Mouse (Mus musculus) forelimb bud, embryonic 11.5 days (tissue): ENCODE data around the gene Klhl35.

Source experiments
- DNase-seq: peaks from one replicate; pipeline ENCODE4 v3.0.0-alpha.2; 2012; ENCODE audit warnings: low read depth, low spot score

Gene Klhl35

GRCm38 (mm10) chr7:99452859-99453258 is 12.9 kb upstream of the Klhl35 start:
- no peak for DNase-seq

GRCm38 (mm10) chr7:99454044-99454443 is 11.8 kb upstream of the Klhl35 start:
- no peak for DNase-seq

- DNase-seq: no peak
Observed at GRCm38 (mm10) chr7:99458849-99459248, 7.0 kb upstream of the Klhl35 start.

- no peak for DNase-seq
Observed at GRCm38 (mm10) chr7:99459888-99460652, 5.7 kb upstream of the Klhl35 start.

GRCm38 (mm10) chr7:99463120-99463519 is 2.7 kb upstream of the Klhl35 start:
- DNase-seq: no peak

- no peak for DNase-seq
Observed at GRCm38 (mm10) chr7:99467916-99468282, 2.1 kb downstream of the Klhl35 start.

GRCm38 (mm10) chr7:99468283-99469132 is 2.7 kb downstream of the Klhl35 start:
- peak; percentile 79 for DNase-seq

GRCm38 (mm10) chr7:99469680-99470405 is 4.0 kb downstream of the Klhl35 start:
- DNase-seq: no peak

- DNase-seq: no peak
Observed at GRCm38 (mm10) chr7:99471578-99471977, 5.8 kb downstream of the Klhl35 start.

- no peak for DNase-seq
Observed at GRCm38 (mm10) chr7:99473638-99474407, 8.0 kb downstream of the Klhl35 start.

- DNase-seq: no peak
Observed at GRCm38 (mm10) chr7:99474836-99475561, 9.2 kb downstream of the Klhl35 start.

- DNase-seq: no peak
Observed at GRCm38 (mm10) chr7:99475562-99475911, 9.7 kb downstream of the Klhl35 start.

- DNase-seq: no peak
Observed at GRCm38 (mm10) chr7:99476558-99477114, 10.8 kb downstream of the Klhl35 start.

GRCm38 (mm10) chr7:99477235-99477634 is 11.4 kb downstream of the Klhl35 start:
- DNase-seq: no peak

- DNase-seq: no peak
Observed at GRCm38 (mm10) chr7:99482637-99483036, 16.8 kb downstream of the Klhl35 start.

GRCm38 (mm10) chr7:99483271-99483923 is 17.6 kb downstream of the Klhl35 start, which contains the start of gene Rps3:
Gene Rps3 (minus strand): TSS chr7:99483738.
- DNase-seq: peak; percentile 99

GRCm38 (mm10) chr7:99483924-99484319 is 18.1 kb downstream of the Klhl35 start:
- no peak for DNase-seq

- no peak for DNase-seq
Observed at GRCm38 (mm10) chr7:99484679-99485078, 18.9 kb downstream of the Klhl35 start.

GRCm38 (mm10) chr7:99489708-99490107 is 23.9 kb downstream of the Klhl35 start:
- no peak for DNase-seq

GRCm38 (mm10) chr7:99499128-99499527 is 33.3 kb downstream of the Klhl35 start:
- no peak for DNase-seq
